Mouse (Mus musculus) midbrain, embryonic 11.5 days (tissue): Measurements from ENCODE around the gene Atp2a2. TPM values are rescaled to one million over a fixed set of nuclear protein-coding genes. Genes with fewer than 3 reads are reported as not detected.

ENCODE experiments used
- ATAC-seq: fragments of 200-750 bp; cut with Nextera tagmentation; 2 replicates; pipeline ENCODE4 v1.8.0; 2017; ENCODE audit warnings: moderate TSS enrichment, moderate library complexity; ENCODE audit not compliant: low FRiP score
- DNase-seq: peaks from one replicate; pipeline ENCODE4 v3.0.0; 2015; ENCODE audit warnings: low spot score; ENCODE audit errors: missing footprints
- H3K27ac ChIP-seq: fragments of 300-500 bp; sonication (generic); 2 replicates; pipeline ENCODE4 v1.5.1; 2014; ENCODE audit warnings: low read depth, low read length
- H3K27me3 ChIP-seq: fragments of 300-500 bp; sonication (generic); 2 replicates; pipeline ENCODE4 v1.6.1; 2014; ENCODE audit warnings: mild to moderate bottlenecking, low read length, moderate library complexity, mixed read lengths; ENCODE audit not compliant: control insufficient read depth, insufficient read depth
- H3K36me3 ChIP-seq: fragments of 300-500 bp; sonication (generic); 2 replicates; pipeline ENCODE4 v1.6.1; 2014; ENCODE audit warnings: mild to moderate bottlenecking, low read length, moderate library complexity, mixed read lengths; ENCODE audit not compliant: control insufficient read depth, insufficient read depth
- H3K4me1 ChIP-seq: fragments of 300-500 bp; sonication (generic); 2 replicates; pipeline ENCODE4 v1.6.1; 2014; ENCODE audit warnings: low read length; ENCODE audit not compliant: control insufficient read depth, insufficient read depth
- H3K4me2 ChIP-seq: fragments of 300-500 bp; sonication (generic); 2 replicates; pipeline ENCODE4 v1.6.1; 2014; ENCODE audit warnings: mild to moderate bottlenecking, moderate library complexity
- H3K4me3 ChIP-seq: fragments of 300-500 bp; sonication (generic); 2 replicates; pipeline ENCODE4 v1.5.1; 2014; ENCODE audit warnings: low read depth, low read length
- H3K9ac ChIP-seq: fragments of 300-500 bp; sonication (generic); 2 replicates; pipeline ENCODE4 v1.6.1; 2014; ENCODE audit warnings: low read length
- H3K9me3 ChIP-seq: fragments of 300-500 bp; sonication (generic); 2 replicates; pipeline ENCODE4 v1.6.1; 2016; ENCODE audit warnings: low read length; ENCODE audit not compliant: control insufficient read depth
- WGBS: fragments of 180-500 bp; shearing (Covaris S2); extraction: QIAGEN DNeasy Blood & Tissue Kit; methylation state at CpG from one replicate; pipeline ENCODE4 v1.1.7; 2014; 5-methylcytosine and 5-hydroxymethylcytosine counted together
- polyA plus RNA-seq: library from polyadenylated mRNA; unstranded; fragments of >200 nt; fragmentation: Nextera tagmentation; extraction: Ambion mirVana; gene quantifications from 2 replicates; pipeline ENCODE4 v1.2.1, GENCODE M21; 2014

The Atp2a2 gene
- polyA plus RNA-seq, 1 experiment from 2014 or later: 43.4 TPM

DNA sequence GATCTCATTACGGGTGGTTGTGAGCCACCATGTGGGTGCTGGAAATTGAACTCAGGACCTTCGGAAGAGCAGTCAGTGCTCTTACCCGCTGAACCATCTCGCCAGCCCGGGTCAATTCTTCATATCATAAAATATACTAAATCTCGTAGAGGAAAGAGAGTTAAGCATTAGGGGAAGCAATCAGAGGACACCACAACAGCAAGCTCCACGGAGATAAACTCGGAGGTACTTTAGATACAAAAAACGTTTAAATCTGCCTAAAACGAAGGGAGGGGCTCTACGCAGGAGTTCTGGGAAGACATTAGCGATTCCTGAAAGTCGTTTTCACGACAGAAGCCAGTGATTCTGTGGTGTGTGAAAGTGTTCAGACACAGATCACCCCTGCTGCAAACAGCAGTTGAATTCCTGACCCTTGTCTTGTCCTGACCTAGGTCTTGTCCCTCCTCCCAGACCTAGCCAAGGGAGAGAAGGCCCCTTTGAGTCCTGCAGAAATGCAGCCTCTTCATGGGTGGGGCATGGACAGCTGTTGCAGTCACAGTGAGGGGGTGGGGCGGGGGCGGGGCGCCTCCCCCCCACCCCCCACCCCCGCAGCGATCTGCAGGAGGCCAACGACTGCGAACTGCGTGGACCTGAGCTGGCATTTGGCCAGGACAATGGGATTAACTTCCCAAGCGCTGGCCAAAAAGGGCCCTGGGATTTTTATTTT lies 11.5 kb upstream of the Atp2a2 start:
- peak overlapping the region; percentile 23 for H3K4me2 ChIP-seq

DNA sequence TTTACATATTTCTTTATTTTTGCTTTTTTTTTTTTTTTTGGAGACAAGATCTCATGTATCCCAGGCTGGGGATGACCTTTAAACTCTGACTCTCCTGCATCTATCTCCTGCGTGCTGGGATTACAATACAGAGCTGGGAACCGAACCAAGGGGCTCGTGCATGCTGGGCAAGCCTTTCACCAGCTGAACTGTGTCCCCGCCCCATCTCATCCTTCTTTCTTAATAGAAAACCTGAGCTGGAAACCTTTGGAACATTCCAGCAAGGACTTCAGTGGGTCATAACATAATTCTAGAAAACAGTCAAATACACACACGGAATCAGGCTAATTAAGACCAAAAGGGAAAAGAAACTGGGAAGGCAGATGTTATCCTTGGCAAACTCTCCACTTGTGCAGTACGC lies 10.0 kb upstream of the Atp2a2 start:
- WGBS: 69% methylated on average over 6 of the region's 6 CpGs
- Histone ChIP-seq H3K4me2 (no peak overlapping the region), H3K9me3 (no peaks in the 10 kb centered on the region), H3K27ac (no peak overlapping the region), H3K4me3 (no peak overlapping the region), H3K27me3 (no peaks in the 10 kb centered on the region), H3K4me1 (peaks cover 7% of the 10 kb centered on the region), H3K9ac (no peak overlapping the region), H3K36me3 (peaks cover 2% of the 10 kb centered on the region; the same call in 1 of the 2 replicates)
- DNase-seq (no peak), ATAC-seq (no peak)

More for the DNA sequence above, 11.5 kb upstream of the Atp2a2 start:
- Histone ChIP-seq H3K4me1 (peaks cover 12% of the 10 kb centered on the region), H3K9ac (peak overlapping the region; percentile 33; the same call in 1 of the 2 replicates), H3K4me3 (no peak overlapping the region), H3K9me3 (no peaks in the 10 kb centered on the region), H3K27ac (no peak overlapping the region), H3K27me3 (no peaks in the 10 kb centered on the region), H3K36me3 (peaks cover 2% of the 10 kb centered on the region; the same call in 1 of the 2 replicates)
- 41% methylated on average over 23 of the region's 23 CpGs for WGBS
- ATAC-seq (no peak), DNase-seq (no peak)

DNA sequence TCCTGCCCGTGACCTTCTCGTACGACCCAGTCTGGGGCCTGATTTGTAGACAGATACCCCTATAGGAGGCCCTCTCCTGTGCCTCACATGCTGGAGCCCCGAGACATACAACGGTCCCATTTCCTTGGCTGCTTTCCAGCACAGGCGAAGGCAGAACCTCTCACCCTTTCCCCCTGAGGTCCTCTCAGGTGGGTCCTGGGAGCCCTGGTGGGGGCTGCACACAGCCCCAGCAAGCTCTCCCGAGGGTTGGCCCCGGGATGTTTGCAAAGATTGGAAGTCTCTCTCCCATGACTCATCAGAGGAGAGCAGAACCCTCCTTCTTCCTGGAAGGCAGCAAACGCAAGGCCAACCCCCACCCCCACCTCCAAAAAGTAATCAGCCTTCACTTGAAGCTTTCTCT lies 9.4 kb upstream of the Atp2a2 start:
- Histone ChIP-seq H3K27ac (no peak overlapping the region), H3K27me3 (no peaks in the 10 kb centered on the region), H3K9me3 (no peaks in the 10 kb centered on the region; the same call in 1 of the 2 replicates), H3K9ac (no peak overlapping the region), H3K4me2 (no peak overlapping the region), H3K36me3 (peaks cover 2% of the 10 kb centered on the region; the same call in 1 of the 2 replicates), H3K4me3 (no peak overlapping the region), H3K4me1 (peaks cover 7% of the 10 kb centered on the region)
- 84% methylated on average over 9 of the region's 9 CpGs for WGBS
- DNase-seq (no peak), ATAC-seq (no peak)

DNA sequence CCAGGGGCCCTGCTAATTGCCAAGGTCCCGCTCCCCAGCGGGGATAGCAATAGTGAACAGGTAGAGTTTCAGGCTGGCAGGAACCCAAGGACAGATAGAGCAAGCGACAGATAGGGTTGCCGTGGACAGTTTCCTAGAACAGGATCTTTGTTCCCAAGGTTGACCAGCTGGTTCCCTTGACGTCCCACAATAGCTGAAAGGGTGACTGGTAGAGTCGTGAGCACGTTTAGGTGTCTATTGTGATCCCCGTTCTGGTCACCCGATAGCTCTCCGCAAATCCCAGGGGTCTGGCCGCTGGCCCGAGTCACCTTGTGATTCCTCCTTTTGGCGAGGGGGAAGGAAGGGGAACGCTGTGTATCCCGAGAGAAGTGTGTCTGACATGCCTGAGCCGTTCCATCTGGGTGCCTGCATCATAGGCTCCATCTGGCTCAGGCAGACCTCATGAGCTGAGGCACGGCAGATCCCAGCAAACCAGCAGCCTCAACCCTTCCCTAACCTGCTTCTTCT lies 8.7 kb upstream of the Atp2a2 start:
- peaks cover 7% of the 10 kb centered on the region for H3K4me1 ChIP-seq
- no peak overlapping the region for H3K9ac ChIP-seq
- H3K36me3 ChIP-seq: peaks cover 2% of the 10 kb centered on the region; the same call in 1 of the 2 replicates
- H3K27ac ChIP-seq: no peak overlapping the region
- WGBS: 78% methylated on average over 17 of the region's 17 CpGs
- no peak overlapping the region for H3K4me3 ChIP-seq
- H3K9me3 ChIP-seq: no peaks in the 10 kb centered on the region; the same call in 1 of the 2 replicates
- ATAC-seq (no peak), DNase-seq (no peak)
- H3K4me2 ChIP-seq: no peak overlapping the region
- H3K27me3 ChIP-seq: no peaks in the 10 kb centered on the region

DNA sequence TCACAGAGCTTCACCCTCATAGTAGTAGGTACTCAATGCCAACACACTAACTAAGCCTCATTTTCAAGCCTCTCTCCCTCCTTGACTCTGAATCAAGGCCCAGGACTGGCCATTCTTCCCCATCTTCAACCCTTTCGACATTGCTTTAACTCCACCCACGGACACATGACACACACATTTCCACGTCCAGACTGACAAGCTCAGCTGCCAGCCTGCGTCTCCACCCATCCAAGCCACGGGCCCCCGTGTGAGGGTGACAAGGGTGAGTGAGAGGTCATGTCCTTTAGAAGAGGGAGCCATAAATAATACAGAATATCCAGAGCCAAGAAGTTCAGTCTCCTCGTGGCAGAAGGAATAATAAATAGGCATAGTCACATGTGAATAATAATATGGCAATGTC lies 7.6 kb upstream of the Atp2a2 start:
- peaks cover 2% of the 10 kb centered on the region; the same call in 1 of the 2 replicates for H3K36me3 ChIP-seq
- no peak overlapping the region for H3K27ac ChIP-seq
- no peak overlapping the region for H3K4me2 ChIP-seq
- H3K4me1 ChIP-seq: peaks cover 7% of the 10 kb centered on the region
- DNase-seq (no peak), ATAC-seq (no peak)
- no peaks in the 10 kb centered on the region; the same call in 1 of the 2 replicates for H3K9me3 ChIP-seq
- no peaks in the 10 kb centered on the region for H3K27me3 ChIP-seq
- no peak overlapping the region for H3K4me3 ChIP-seq
- 78% methylated on average over 7 of the region's 7 CpGs for WGBS
- no peak overlapping the region for H3K9ac ChIP-seq

DNA sequence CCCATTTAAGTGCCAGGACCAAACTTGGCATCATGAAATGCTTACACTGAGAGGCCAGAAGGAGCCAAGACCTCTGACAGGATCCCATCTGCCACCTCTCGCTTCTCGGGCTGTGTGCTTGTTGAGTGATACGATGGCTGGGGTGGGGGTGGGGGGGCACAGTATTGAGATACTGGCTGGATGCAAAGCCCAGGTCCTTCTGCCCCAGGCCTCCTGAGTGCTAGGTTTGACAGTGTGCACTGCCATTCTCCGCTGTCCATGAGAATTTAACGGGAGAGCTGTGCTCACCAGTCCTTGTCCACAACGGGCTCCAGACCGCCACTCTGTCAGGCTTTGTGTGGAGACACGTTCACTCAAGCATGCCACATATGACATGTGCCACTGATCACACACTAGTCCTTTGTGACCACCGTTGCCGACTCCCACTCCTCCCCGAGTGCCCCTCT lies 6.9 kb upstream of the Atp2a2 start:
- Histone ChIP-seq H3K27me3 (no peaks in the 10 kb centered on the region), H3K9ac (no peak overlapping the region), H3K36me3 (peaks cover 2% of the 10 kb centered on the region; the same call in 1 of the 2 replicates), H3K4me1 (peaks cover 4% of the 10 kb centered on the region), H3K4me2 (no peak overlapping the region), H3K9me3 (no peaks in the 10 kb centered on the region; the same call in 1 of the 2 replicates), H3K4me3 (no peak overlapping the region), H3K27ac (no peak overlapping the region)
- no peak for DNase-seq
- WGBS: 83% methylated on average over 11 of the region's 11 CpGs
- ATAC-seq: no peak

DNA sequence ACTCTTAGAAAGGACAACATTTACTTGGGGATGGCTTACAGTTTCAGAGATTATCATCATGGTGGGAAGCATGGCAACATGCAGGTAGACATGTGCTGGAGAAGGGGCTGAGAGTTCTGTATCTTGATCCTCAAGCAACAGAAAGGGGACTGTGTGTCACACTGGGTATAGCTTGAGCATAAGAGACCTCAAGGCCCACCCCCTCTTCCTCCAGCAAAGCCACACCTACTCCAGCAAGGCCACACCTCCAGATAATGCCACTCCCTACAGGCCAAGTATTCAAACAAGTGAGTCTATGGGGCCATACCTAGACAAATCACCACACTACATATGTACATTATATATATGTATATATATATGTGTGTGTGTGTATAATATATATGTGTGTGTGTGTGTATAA lies 5.4 kb upstream of the Atp2a2 start:
- no peak for ATAC-seq
- Histone ChIP-seq H3K4me2 (no peak overlapping the region), H3K4me1 (peaks cover 5% of the 10 kb centered on the region; the same call in 1 of the 2 replicates), H3K36me3 (peaks cover 2% of the 10 kb centered on the region; the same call in 1 of the 2 replicates), H3K9ac (no peak overlapping the region), H3K4me3 (no peak overlapping the region), H3K27ac (no peak overlapping the region), H3K27me3 (no peaks in the 10 kb centered on the region), H3K9me3 (no peaks in the 10 kb centered on the region; the same call in 1 of the 2 replicates)
- DNase-seq: no peak

DNA sequence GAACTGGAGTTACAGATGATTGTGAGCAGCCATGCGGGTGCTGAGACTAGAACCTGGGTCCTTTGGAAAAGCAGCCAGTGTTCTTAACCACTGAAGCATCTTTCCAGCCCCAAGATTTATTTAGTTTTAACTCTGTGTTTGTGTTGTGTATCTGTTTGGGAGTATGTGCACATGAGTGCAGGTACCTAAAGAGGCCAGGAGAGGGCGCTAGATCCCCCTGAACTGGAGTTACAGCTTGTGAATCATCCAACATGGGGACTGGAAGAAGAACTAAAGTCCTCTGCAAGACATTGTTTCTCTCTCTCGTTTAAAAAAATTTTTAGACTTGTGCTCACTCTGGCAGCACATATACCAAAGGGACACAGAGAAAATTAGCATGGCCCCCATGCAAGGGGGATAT lies 4.4 kb upstream of the Atp2a2 start:
- no peak for ATAC-seq
- peaks cover 5% of the 10 kb centered on the region; the same call in 1 of the 2 replicates for H3K4me1 ChIP-seq
- H3K27ac ChIP-seq: no peak overlapping the region
- no peaks in the 10 kb centered on the region for H3K27me3 ChIP-seq
- DNase-seq: no peak
- H3K9ac ChIP-seq: no peak overlapping the region
- peaks cover 2% of the 10 kb centered on the region; the same call in 1 of the 2 replicates for H3K36me3 ChIP-seq
- 84% methylated on average over 3 of the region's 3 CpGs for WGBS
- H3K4me3 ChIP-seq: no peak overlapping the region
- H3K9me3 ChIP-seq: no peaks in the 10 kb centered on the region; the same call in 1 of the 2 replicates
- H3K4me2 ChIP-seq: no peak overlapping the region

DNA sequence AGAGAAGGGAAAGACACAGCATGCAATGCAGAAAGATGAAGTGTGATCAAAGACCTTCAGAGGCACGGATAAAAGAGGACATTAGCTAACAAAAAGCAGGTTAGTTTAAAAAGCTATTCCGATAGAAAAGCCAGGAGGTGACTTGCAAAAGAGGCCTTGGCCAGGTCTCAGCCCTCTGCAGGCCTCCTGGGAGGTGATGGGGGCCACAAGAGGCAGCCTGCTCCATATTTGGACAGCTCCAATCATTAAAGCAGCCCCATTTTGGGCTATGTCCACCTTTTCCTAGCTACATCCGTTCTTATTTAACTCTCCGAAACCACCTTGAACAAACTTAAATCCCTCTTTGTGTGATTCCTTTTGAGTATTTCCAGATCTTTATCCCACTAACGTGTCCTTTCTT lies 3.5 kb upstream of the Atp2a2 start:
- Histone ChIP-seq H3K4me3 (no peak overlapping the region), H3K27ac (no peak overlapping the region), H3K9ac (no peak overlapping the region), H3K9me3 (no peaks in the 10 kb centered on the region; the same call in 1 of the 2 replicates), H3K27me3 (no peaks in the 10 kb centered on the region), H3K4me2 (no peak overlapping the region), H3K4me1 (peaks cover 5% of the 10 kb centered on the region), H3K36me3 (no peaks in the 10 kb centered on the region)
- ATAC-seq (no peak), DNase-seq (no peak)
- WGBS: 82% methylated on average over 5 of the region's 5 CpGs
